Mouse (Mus musculus) ovary, adult 2 months (tissue): ENCODE results near the gene Ceacam1. TPM values are rescaled to one million over a fixed set of nuclear protein-coding genes. Genes with fewer than 3 reads are reported as not detected.

ENCODE experiments used
- polyA plus RNA-seq: library from polyadenylated mRNA; depleted of rRNA; stranded (reverse); fragments of >200 nt; gene quantifications from 2 replicates; pipeline ENCODE4 v1.2.3, GENCODE M21; 2012; rRNA removed

Gene Ceacam1
- polyA plus RNA-seq, result 7.2 and 8.8 TPM in 2 replicates

GRCm38 (mm10) chr7:25477091-25477751, at the start of gene Ceacam1:
Ceacam1 (minus strand) TSS chr7:25477603.

GRCm38 (mm10) chr7:25412833-25413441, 64.5 kb downstream of the Ceacam1 start, which contains the start of gene Cxcl17:
Cxcl17 (minus strand) TSS chr7:25412886.

Other genes with a start within 250 kb of the Ceacam1 start
- gene Gsk3a, start 239.8 kb downstream of the Ceacam1 start, polyA plus RNA-seq, result 129 and 159 TPM in 2 replicates
- gene Erf, start 226.8 kb downstream of the Ceacam1 start, polyA plus RNA-seq, result 60.5 and 69.1 TPM in 2 replicates
- 123 and 151 TPM in 2 replicates for gene Cic, start 209.9 kb downstream of the Ceacam1 start, polyA plus RNA-seq
- 154 and 172 TPM in 2 replicates for gene Pafah1b3, start 179.6 kb downstream of the Ceacam1 start, polyA plus RNA-seq
- gene Prr19, start 176.2 kb downstream of the Ceacam1 start, polyA plus RNA-seq, result 0.12 and 0.18 TPM in 2 replicates
- gene Tmem145, start 171.5 kb downstream of the Ceacam1 start, polyA plus RNA-seq, result 0.10 and 0.21 TPM in 2 replicates
- gene Megf8, start 160.4 kb downstream of the Ceacam1 start, polyA plus RNA-seq, result 113 and 119 TPM in 2 replicates
- 3.7 TPM in 1 of 2 replicates, not detected in the other for gene Cnfn, start 107.9 kb downstream of the Ceacam1 start, polyA plus RNA-seq
- gene Lipe, start 78.9 kb downstream of the Ceacam1 start, polyA plus RNA-seq, result 105 and 109 TPM in 2 replicates
- 7.7 and 9.4 TPM in 2 replicates for gene Cxcl17, start 64.7 kb downstream of the Ceacam1 start, polyA plus RNA-seq
- gene Ceacam2, start 62.3 kb upstream of the Ceacam1 start, polyA plus RNA-seq, result 0.03 TPM in 1 of 2 replicates, not detected in the other
- not detected in 2 replicates for gene Erich4, start 138.3 kb upstream of the Ceacam1 start, polyA plus RNA-seq
- 51.2 and 60.0 TPM in 2 replicates for gene Dmac2, start 141.8 kb upstream of the Ceacam1 start, polyA plus RNA-seq
- gene B3gnt8, start 149.1 kb upstream of the Ceacam1 start, polyA plus RNA-seq, result 25.7 and 33.2 TPM in 2 replicates
- gene Bckdha, start 181.4 kb upstream of the Ceacam1 start, polyA plus RNA-seq, result 255 and 263 TPM in 2 replicates
- 97.4 and 109 TPM in 2 replicates for gene Exosc5, start 181.6 kb upstream of the Ceacam1 start, polyA plus RNA-seq
- 0.86 and 1.2 TPM in 2 replicates for gene Tmem91, start 197.6 kb upstream of the Ceacam1 start, polyA plus RNA-seq
- 99.9 and 100 TPM in 2 replicates for gene B9d2, start 203.2 kb upstream of the Ceacam1 start, polyA plus RNA-seq
- gene Tgfb1, start 209.4 kb upstream of the Ceacam1 start, polyA plus RNA-seq, result 48.5 and 56.7 TPM in 2 replicates
- gene Ccdc97, start 241.5 kb upstream of the Ceacam1 start, polyA plus RNA-seq, result 117 and 135 TPM in 2 replicates